Mouse (Mus musculus) monocyte, adult 59 days (primary cell): ENCODE results near the gene Rnf182. TPM values are rescaled to one million over a fixed set of nuclear protein-coding genes. Genes with fewer than 3 reads are reported as not detected.

Experiments
- total RNA-seq, 2 experiments: library from RNA; stranded (reverse); gene quantifications; one replicate each; pipeline ENCODE4 v1.2.4; 2023

Rnf182 gene
- not detected for total RNA-seq

GRCm38 (mm10) chr13:43615577-43616254, at the start of gene Rnf182:
TSS of gene Rnf182 (plus strand) at chr13:43615710.

Other genes with a start within 250 kb of the Rnf182 start
- gene Nol7, start 217.3 kb upstream of the Rnf182 start, total RNA-seq, result 10 to 100 TPM; 77.9 to 82.7 TPM
- 100 to 1,000 TPM; 102 to 111 TPM for gene Ranbp9, start 134.4 kb upstream of the Rnf182 start, total RNA-seq
- gene Mcur1, start 55.5 kb upstream of the Rnf182 start, total RNA-seq, result 10 to 100 TPM; 31.7 to 35.7 TPM
- gene Cd83, start 169.1 kb downstream of the Rnf182 start, total RNA-seq, result 100 to 1,000 TPM; 178 to 224 TPM